Mouse (Mus musculus): ENCODE measurements at regions not wholly inside any gene's neighbourhood (a gene's known extent, or its start where the extent isn't known, plus 50 kb on each side); places are given as distances from the start of the nearest gene placed in this dataset.

GRCm38 (mm10) chr12:77529414-77529813, 291.5 kb downstream of the Fut8 start:
- TF ChIP-seq HCFC1 (IDR thresholded peaks at IDR 0.05; ENCODE audit: borderline replicate concordance, insufficient read depth, low read length) (no peak), ZC3H11A (IDR thresholded peaks at IDR 0.05; ENCODE audit: borderline replicate concordance, low read depth, low read length) (no peak), CHD2 (IDR thresholded peaks at IDR 0.05; ENCODE audit: low read depth, low read length) (no peak), MAFK (IDR thresholded peaks at IDR 0.05; ENCODE audit: insufficient read depth, low read depth, low read length) (no peak), ZNF384 (IDR thresholded peaks at IDR 0.05; ENCODE audit: low read depth, low read length) (no peak)
- Histone ChIP-seq H3K9ac (ENCODE audit: insufficient read depth, low read depth, low read length, poor library complexity, severe bottlenecking) (no peak overlapping the region), H3K4me3 (ENCODE audit: insufficient read depth in 1 of 2, low read depth in 1 of 2, low read length in 2 of 2, poor library complexity in 1 of 2, severe bottlenecking in 1 of 2) (no peak overlapping the region), H3K36me3 (ENCODE audit: control insufficient read depth, insufficient read depth, low read length, poor library complexity, severe bottlenecking) (no peaks in the 10 kb centered on the region), H3K27ac (ENCODE audit: insufficient read depth, low read depth, low read length, poor library complexity, severe bottlenecking) (no peak overlapping the region), H3K9me3 (ENCODE audit: control insufficient read depth, insufficient read depth, low read depth, low read length) (no peaks in the 10 kb centered on the region), H3K4me1 (ENCODE audit: control insufficient read depth in 2 of 2, insufficient read depth in 2 of 2, low read length in 2 of 2, poor library complexity in 1 of 2) (no peaks in the 10 kb centered on the region)
- in situ Hi-C loops (cut with MboI; ENCODE audit: low sequenced_read_pairs in 2 of 2, unreplicated experiment in 2 of 2) = no loop called here
- DNase-seq (ENCODE audit: low read depth, low spot score) = no peak

GRCm38 (mm10) chr12:77529955-77530354, 292.0 kb downstream of the Fut8 start:
- Histone ChIP-seq H3K27ac (ENCODE audit: insufficient read depth, low read depth, low read length, poor library complexity, severe bottlenecking) (no peak overlapping the region), H3K4me1 (ENCODE audit: control insufficient read depth in 2 of 2, insufficient read depth in 2 of 2, low read length in 2 of 2, poor library complexity in 1 of 2) (no peaks in the 10 kb centered on the region), H3K36me3 (ENCODE audit: control insufficient read depth, insufficient read depth, low read length, poor library complexity, severe bottlenecking) (no peaks in the 10 kb centered on the region), H3K9me3 (ENCODE audit: control insufficient read depth, insufficient read depth, low read depth, low read length) (no peaks in the 10 kb centered on the region), H3K4me3 (ENCODE audit: insufficient read depth in 1 of 2, low read depth in 1 of 2, low read length in 2 of 2, poor library complexity in 1 of 2, severe bottlenecking in 1 of 2) (no peak overlapping the region), H3K9ac (ENCODE audit: insufficient read depth, low read depth, low read length, poor library complexity, severe bottlenecking) (no peak overlapping the region)
- no peak for TF ChIP-seq ZC3H11A (IDR thresholded peaks at IDR 0.05; ENCODE audit: borderline replicate concordance, low read depth, low read length)
- no peak for TF ChIP-seq ZNF384 (IDR thresholded peaks at IDR 0.05; ENCODE audit: low read depth, low read length)
- no peak for TF ChIP-seq HCFC1 (IDR thresholded peaks at IDR 0.05; ENCODE audit: borderline replicate concordance, insufficient read depth, low read length)
- TF ChIP-seq CHD2 (IDR thresholded peaks at IDR 0.05; ENCODE audit: low read depth, low read length) = no peak
- no peak for TF ChIP-seq MAFK (IDR thresholded peaks at IDR 0.05; ENCODE audit: insufficient read depth, low read depth, low read length)
- DNase-seq (ENCODE audit: low read depth, low spot score) = no peak
- in situ Hi-C loops (cut with MboI; ENCODE audit: low sequenced_read_pairs in 2 of 2, unreplicated experiment in 2 of 2) = no loop called here

- no peak for TF ChIP-seq ZC3H11A (IDR thresholded peaks at IDR 0.05; ENCODE audit: borderline replicate concordance, low read depth, low read length)
- TF ChIP-seq MAFK (IDR thresholded peaks at IDR 0.05; ENCODE audit: insufficient read depth, low read depth, low read length) = no peak
- no peak for TF ChIP-seq ZNF384 (IDR thresholded peaks at IDR 0.05; ENCODE audit: low read depth, low read length)
- TF ChIP-seq HCFC1 (IDR thresholded peaks at IDR 0.05; ENCODE audit: borderline replicate concordance, insufficient read depth, low read length) = no peak
- TF ChIP-seq CHD2 (IDR thresholded peaks at IDR 0.05; ENCODE audit: low read depth, low read length) = no peak
- peak; percentile 30 for DNase-seq (ENCODE audit: low read depth, low spot score)
- Histone ChIP-seq H3K27ac (ENCODE audit: insufficient read depth, low read depth, low read length, poor library complexity, severe bottlenecking) (no peak overlapping the region), H3K4me3 (ENCODE audit: insufficient read depth in 1 of 2, low read depth in 1 of 2, low read length in 2 of 2, poor library complexity in 1 of 2, severe bottlenecking in 1 of 2) (no peak overlapping the region), H3K36me3 (ENCODE audit: control insufficient read depth, insufficient read depth, low read length, poor library complexity, severe bottlenecking) (no peaks in the 10 kb centered on the region), H3K9me3 (ENCODE audit: control insufficient read depth, insufficient read depth, low read depth, low read length) (no peaks in the 10 kb centered on the region), H3K9ac (ENCODE audit: insufficient read depth, low read depth, low read length, poor library complexity, severe bottlenecking) (no peak overlapping the region), H3K4me1 (ENCODE audit: control insufficient read depth in 2 of 2, insufficient read depth in 2 of 2, low read length in 2 of 2, poor library complexity in 1 of 2) (no peaks in the 10 kb centered on the region)
- in situ Hi-C loops (cut with MboI; ENCODE audit: low sequenced_read_pairs in 2 of 2, unreplicated experiment in 2 of 2) = no loop called here
These were observed 293.4 kb downstream of the Fut8 start for GRCm38 (mm10) chr12:77531294-77531693.

- H3K9ac ChIP-seq (ENCODE audit: insufficient read depth, low read depth, low read length, poor library complexity, severe bottlenecking) = no peak overlapping the region
- no peak overlapping the region for H3K4me3 ChIP-seq (ENCODE audit: insufficient read depth in 1 of 2, low read depth in 1 of 2, low read length in 2 of 2, poor library complexity in 1 of 2, severe bottlenecking in 1 of 2)
- no peaks in the 10 kb centered on the region for H3K9me3 ChIP-seq (ENCODE audit: control insufficient read depth, insufficient read depth, low read depth, low read length)
- TF ChIP-seq ZNF384 (IDR thresholded peaks at IDR 0.05; ENCODE audit: low read depth, low read length) (no peak), ZC3H11A (IDR thresholded peaks at IDR 0.05; ENCODE audit: borderline replicate concordance, low read depth, low read length) (no peak), MAFK (IDR thresholded peaks at IDR 0.05; ENCODE audit: insufficient read depth, low read depth, low read length) (no peak), HCFC1 (IDR thresholded peaks at IDR 0.05; ENCODE audit: borderline replicate concordance, insufficient read depth, low read length) (no peak), CHD2 (IDR thresholded peaks at IDR 0.05; ENCODE audit: low read depth, low read length) (no peak)
- in situ Hi-C loops (cut with MboI; ENCODE audit: low sequenced_read_pairs in 2 of 2, unreplicated experiment in 2 of 2) = no loop called here
- H3K36me3 ChIP-seq (ENCODE audit: control insufficient read depth, insufficient read depth, low read length, poor library complexity, severe bottlenecking) = no peaks in the 10 kb centered on the region
- H3K4me1 ChIP-seq (ENCODE audit: control insufficient read depth in 2 of 2, insufficient read depth in 2 of 2, low read length in 2 of 2, poor library complexity in 1 of 2) = no peaks in the 10 kb centered on the region
- H3K27ac ChIP-seq (ENCODE audit: insufficient read depth, low read depth, low read length, poor library complexity, severe bottlenecking) = no peak overlapping the region
- DNase-seq (ENCODE audit: low read depth, low spot score) = no peak
These were observed 294.6 kb downstream of the Fut8 start for GRCm38 (mm10) chr12:77532547-77532946.

- Histone ChIP-seq H3K9me3 (ENCODE audit: control insufficient read depth, insufficient read depth, low read depth, low read length) (no peaks in the 10 kb centered on the region), H3K9ac (ENCODE audit: insufficient read depth, low read depth, low read length, poor library complexity, severe bottlenecking) (no peak overlapping the region), H3K4me3 (ENCODE audit: insufficient read depth in 1 of 2, low read depth in 1 of 2, low read length in 2 of 2, poor library complexity in 1 of 2, severe bottlenecking in 1 of 2) (no peak overlapping the region), H3K27ac (ENCODE audit: insufficient read depth, low read depth, low read length, poor library complexity, severe bottlenecking) (no peak overlapping the region), H3K4me1 (ENCODE audit: control insufficient read depth in 2 of 2, insufficient read depth in 2 of 2, low read length in 2 of 2, poor library complexity in 1 of 2) (no peaks in the 10 kb centered on the region), H3K36me3 (ENCODE audit: control insufficient read depth, insufficient read depth, low read length, poor library complexity, severe bottlenecking) (no peaks in the 10 kb centered on the region)
- TF ChIP-seq MAFK (IDR thresholded peaks at IDR 0.05; ENCODE audit: insufficient read depth, low read depth, low read length) = no peak
- DNase-seq (ENCODE audit: low read depth, low spot score) = no peak
- in situ Hi-C loops (cut with MboI; ENCODE audit: low sequenced_read_pairs in 2 of 2, unreplicated experiment in 2 of 2) = no loop called here
These were observed 295.7 kb downstream of the Fut8 start for GRCm38 (mm10) chr12:77533606-77534005.
